Mouse (Mus musculus): Measurements from ENCODE around the gene Tspoap1. TPM values are rescaled to one million over a fixed set of nuclear protein-coding genes. Genes with fewer than 3 reads are reported as not detected.

Gene Tspoap1
- polyA plus RNA-seq, 1 experiment from 2014 or later, result 33.0 TPM

- Histone ChIP-seq H3K4me1 (no peaks in the 10 kb centered on the region), H3K4me2 (no peak overlapping the region), H3K27ac (no peak overlapping the region), H3K9ac (no peak overlapping the region), H3K36me3 (replicated peaks) (peaks cover 23% of the 10 kb centered on the region), H3K9me3 (no peaks in the 10 kb centered on the region), H3K27me3 (no peaks in the 10 kb centered on the region), H3K4me3 (replicated peaks) (no peak overlapping the region)
- no peak for ATAC-seq (ENCODE audit: low FRiP score)
- WGBS, result 94% methylated on average over 7 of the region's 7 CpGs
Observed at GRCm38 (mm10) chr11:87747716-87748115, 12.6 kb upstream of the Tspoap1 start.

GRCm38 (mm10) chr11:87748132-87749119 is 11.9 kb upstream of the Tspoap1 start:
- Histone ChIP-seq H3K4me3 (replicated peaks) (no peak overlapping the region), H3K27me3 (no peaks in the 10 kb centered on the region), H3K4me1 (no peaks in the 10 kb centered on the region), H3K4me2 (no peak overlapping the region), H3K9ac (no peak overlapping the region), H3K9me3 (no peaks in the 10 kb centered on the region), H3K27ac (no peak overlapping the region), H3K36me3 (replicated peaks) (peaks cover 19% of the 10 kb centered on the region)
- WGBS, result 39% methylated on average over 19 of the region's 19 CpGs
- ATAC-seq (ENCODE audit: low FRiP score), result no peak

- no peak overlapping the region for H3K4me3 ChIP-seq (replicated peaks)
- WGBS, result 69% methylated on average over 18 of the region's 18 CpGs
- peaks cover 10% of the 10 kb centered on the region for H3K36me3 ChIP-seq (replicated peaks)
- no peak for ATAC-seq (ENCODE audit: low FRiP score)
- no peak overlapping the region for H3K4me2 ChIP-seq
- no peaks in the 10 kb centered on the region for H3K9me3 ChIP-seq
- H3K27me3 ChIP-seq, result no peaks in the 10 kb centered on the region
- no peaks in the 10 kb centered on the region for H3K4me1 ChIP-seq
- no peak overlapping the region for H3K9ac ChIP-seq
- no peak overlapping the region for H3K27ac ChIP-seq
Observed at GRCm38 (mm10) chr11:87749192-87750042, 10.9 kb upstream of the Tspoap1 start.

- no peak overlapping the region for H3K9ac ChIP-seq
- no peak for ATAC-seq (ENCODE audit: low FRiP score)
- H3K27me3 ChIP-seq, result no peaks in the 10 kb centered on the region
- no peak overlapping the region for H3K27ac ChIP-seq
- peaks cover 4% of the 10 kb centered on the region for H3K36me3 ChIP-seq (replicated peaks)
- no peaks in the 10 kb centered on the region for H3K9me3 ChIP-seq
- no peak overlapping the region for H3K4me2 ChIP-seq
- H3K4me3 ChIP-seq (replicated peaks), result no peak overlapping the region
- H3K4me1 ChIP-seq, result no peaks in the 10 kb centered on the region
- 84% methylated on average over 11 of the region's 11 CpGs for WGBS
Observed at GRCm38 (mm10) chr11:87750043-87750421, 10.3 kb upstream of the Tspoap1 start.

GRCm38 (mm10) chr11:87750521-87750920 is 9.8 kb upstream of the Tspoap1 start:
- WGBS, result 79% methylated on average over 3 of the region's 3 CpGs
- no peaks in the 10 kb centered on the region for H3K36me3 ChIP-seq (replicated peaks)
- H3K27me3 ChIP-seq, result no peaks in the 10 kb centered on the region
- ATAC-seq (ENCODE audit: low FRiP score), result no peak
- no peak overlapping the region for H3K9ac ChIP-seq
- no peak overlapping the region for H3K27ac ChIP-seq
- no peak overlapping the region for H3K4me3 ChIP-seq (replicated peaks)
- no peaks in the 10 kb centered on the region for H3K4me1 ChIP-seq
- H3K9me3 ChIP-seq, result no peaks in the 10 kb centered on the region
- H3K4me2 ChIP-seq, result no peak overlapping the region

- 84% methylated on average over 8 of the region's 8 CpGs for WGBS
- Histone ChIP-seq H3K36me3 (replicated peaks) (no peaks in the 10 kb centered on the region), H3K4me3 (replicated peaks) (no peak overlapping the region), H3K4me1 (no peaks in the 10 kb centered on the region), H3K9ac (no peak overlapping the region), H3K4me2 (no peak overlapping the region), H3K9me3 (no peaks in the 10 kb centered on the region), H3K27ac (no peak overlapping the region), H3K27me3 (no peaks in the 10 kb centered on the region)
- no peak for ATAC-seq (ENCODE audit: low FRiP score)
Observed at GRCm38 (mm10) chr11:87751031-87751430, 9.3 kb upstream of the Tspoap1 start.

- WGBS, result 75% methylated on average over 4 of the region's 4 CpGs
- Histone ChIP-seq H3K9ac (no peak overlapping the region), H3K27ac (no peak overlapping the region), H3K4me2 (no peak overlapping the region), H3K9me3 (no peaks in the 10 kb centered on the region), H3K4me3 (replicated peaks) (no peak overlapping the region), H3K27me3 (no peaks in the 10 kb centered on the region), H3K36me3 (replicated peaks) (no peaks in the 10 kb centered on the region), H3K4me1 (no peaks in the 10 kb centered on the region)
- ATAC-seq (ENCODE audit: low FRiP score), result no peak
Observed at GRCm38 (mm10) chr11:87751491-87751966, 8.8 kb upstream of the Tspoap1 start.

- Histone ChIP-seq H3K4me1 (no peaks in the 10 kb centered on the region), H3K9me3 (no peaks in the 10 kb centered on the region), H3K36me3 (replicated peaks) (no peaks in the 10 kb centered on the region), H3K27ac (no peak overlapping the region), H3K27me3 (no peaks in the 10 kb centered on the region), H3K4me3 (replicated peaks) (no peak overlapping the region), H3K4me2 (no peak overlapping the region), H3K9ac (no peak overlapping the region)
- no peak for ATAC-seq (ENCODE audit: low FRiP score)
- 73% methylated on average over 1 of the region's 1 CpGs for WGBS
Observed at GRCm38 (mm10) chr11:87752307-87752706, 8.0 kb upstream of the Tspoap1 start.

- Histone ChIP-seq H3K4me2 (no peak overlapping the region), H3K9ac (no peak overlapping the region), H3K36me3 (replicated peaks) (no peaks in the 10 kb centered on the region), H3K27ac (no peak overlapping the region), H3K27me3 (0 out of 2 replicates have a peak, but pooled peaks cover 2% of the 10 kb centered on the region), H3K9me3 (no peaks in the 10 kb centered on the region), H3K4me3 (replicated peaks) (no peak overlapping the region), H3K4me1 (no peaks in the 10 kb centered on the region)
- 86% methylated on average over 8 of the region's 8 CpGs for WGBS
- ATAC-seq (ENCODE audit: low FRiP score), result no peak
Observed at GRCm38 (mm10) chr11:87753255-87753654, 7.1 kb upstream of the Tspoap1 start.

GRCm38 (mm10) chr11:87753891-87754501 is 6.3 kb upstream of the Tspoap1 start:
- no peaks in the 10 kb centered on the region for H3K4me1 ChIP-seq
- no peak overlapping the region for H3K9ac ChIP-seq
- H3K27ac ChIP-seq, result no peak overlapping the region
- no peaks in the 10 kb centered on the region for H3K36me3 ChIP-seq (replicated peaks)
- no peaks in the 10 kb centered on the region for H3K9me3 ChIP-seq
- whole genome bisulfite sequencing, result 90% methylated on average over 5 of the region's 5 CpGs
- H3K27me3 ChIP-seq, result 0 out of 2 replicates have a peak, but pooled peaks cover 5% of the 10 kb centered on the region
- H3K4me3 ChIP-seq (replicated peaks), result no peak overlapping the region
- H3K4me2 ChIP-seq, result no peak overlapping the region
- no peak for ATAC-seq (ENCODE audit: low FRiP score)

- Histone ChIP-seq H3K4me3 (replicated peaks) (no peak overlapping the region), H3K4me1 (peaks cover under 1% of the 10 kb centered on the region; the same call in 1 of the 2 replicates), H3K27me3 (0 out of 2 replicates have a peak, but pooled peaks cover 5% of the 10 kb centered on the region), H3K9me3 (no peaks in the 10 kb centered on the region), H3K4me2 (no peak overlapping the region), H3K27ac (no peak overlapping the region), H3K36me3 (replicated peaks) (no peaks in the 10 kb centered on the region), H3K9ac (no peak overlapping the region)
- 78% methylated on average over 5 of the region's 5 CpGs for WGBS
- no peak for ATAC-seq (ENCODE audit: low FRiP score)
Observed at GRCm38 (mm10) chr11:87754603-87755002, 5.7 kb upstream of the Tspoap1 start.

All from forebrain, embryonic 12.5 days (tissue).